Mouse (Mus musculus) forebrain, embryonic 13.5 days (tissue): Measurements from ENCODE around the gene Tspoap1. TPM values are rescaled to one million over a fixed set of nuclear protein-coding genes. Genes with fewer than 3 reads are reported as not detected.
A peak's percentile ranks its signal among the peaks of the same experiment; 100 is the strongest.

Source experiments
- ATAC-seq: fragments of 200-750 bp; cut with Nextera tagmentation; 2 replicates; pipeline ENCODE4 v1.8.0; 2017
- H3K27ac ChIP-seq: fragments of 300-500 bp; sonication (generic); 2 replicates; pipeline ENCODE4 v1.5.1; 2015; ENCODE audit warnings: inconsistent platforms, mild to moderate bottlenecking, moderate library complexity
- H3K27me3 ChIP-seq: fragments of 300-500 bp; sonication (generic); 2 replicates; pipeline ENCODE4 v1.6.1; 2015; ENCODE audit warnings: mild to moderate bottlenecking, inconsistent platforms
- H3K36me3 ChIP-seq: fragments of 300-500 bp; sonication (generic); 2 replicates; pipeline ENCODE4 v1.6.1; 2015; ENCODE audit warnings: mild to moderate bottlenecking, inconsistent platforms; ENCODE audit not compliant: poor library complexity, severe bottlenecking
- H3K4me1 ChIP-seq: fragments of 300-500 bp; sonication (generic); 2 replicates; pipeline ENCODE4 v1.6.1; 2015; ENCODE audit warnings: inconsistent platforms
- H3K4me2 ChIP-seq: fragments of 300-500 bp; sonication (generic); 2 replicates; pipeline ENCODE4 v1.6.1; 2015; ENCODE audit warnings: inconsistent platforms, mild to moderate bottlenecking, moderate library complexity
- H3K4me3 ChIP-seq: fragments of 300-500 bp; sonication (generic); 2 replicates; pipeline ENCODE4 v1.5.1; 2015; ENCODE audit warnings: mild to moderate bottlenecking, inconsistent platforms
- H3K9ac ChIP-seq: fragments of 300-500 bp; sonication (generic); 2 replicates; pipeline ENCODE4 v1.6.1; 2015; ENCODE audit warnings: mild to moderate bottlenecking, inconsistent platforms
- H3K9me3 ChIP-seq: fragments of 300-500 bp; sonication (generic); replicated peaks from 2 replicates; pipeline ENCODE4 v1.6.1; 2016; ENCODE audit warnings: inconsistent platforms
- WGBS: fragments of 180-500 bp; shearing (Covaris S2); methylation state at CpG from one replicate; pipeline ENCODE4 v1.1.7; 2015; 5-methylcytosine and 5-hydroxymethylcytosine counted together
- polyA plus RNA-seq: library from polyadenylated mRNA; unstranded; fragments of >200 nt; fragmentation: Nextera tagmentation; extraction: Ambion mirVana; gene quantifications from 2 replicates; pipeline ENCODE4 v1.2.1, GENCODE M21; 2015

Tspoap1 gene
- 20.7 and 29.1 TPM in 2 replicates for polyA plus RNA-seq

- peak within 1 kb of the TSS; percentile 62 for H3K4me3 ChIP-seq
- H3K27ac ChIP-seq = peak within 1 kb of the TSS; percentile 83
- no peaks in the 10 kb centered on the region for H3K36me3 ChIP-seq
- peaks cover 53% of the 10 kb centered on the region for H3K4me1 ChIP-seq
- H3K4me2 ChIP-seq = peak within 1 kb of the TSS; percentile 95
- no peaks in the 10 kb centered on the region for H3K9me3 ChIP-seq
- peak within 1 kb of the TSS; percentile 79 for H3K9ac ChIP-seq
- H3K27me3 ChIP-seq = peaks cover 24% of the 10 kb centered on the region
- WGBS = 5% methylated on average over 23 of the region's 23 CpGs
- ATAC-seq = peak; percentile 84
Observed at GRCm38 (mm10) chr11:87760301-87761081, at the start of gene Tspoap1. Tspoap1 (plus strand) TSS chr11:87760541.

- Histone ChIP-seq H3K4me3 (no peak overlapping the region), H3K27me3 (peaks cover 16% of the 10 kb centered on the region), H3K36me3 (no peaks in the 10 kb centered on the region), H3K9me3 (no peaks in the 10 kb centered on the region), H3K9ac (no peak overlapping the region), H3K4me1 (peaks cover 12% of the 10 kb centered on the region), H3K4me2 (no peak overlapping the region), H3K27ac (no peak overlapping the region)
- ATAC-seq = no peak
- WGBS = 84% methylated on average over 4 of the region's 4 CpGs
Observed at GRCm38 (mm10) chr11:87712188-87712587, 48.2 kb upstream of the Tspoap1 start.

DNA sequence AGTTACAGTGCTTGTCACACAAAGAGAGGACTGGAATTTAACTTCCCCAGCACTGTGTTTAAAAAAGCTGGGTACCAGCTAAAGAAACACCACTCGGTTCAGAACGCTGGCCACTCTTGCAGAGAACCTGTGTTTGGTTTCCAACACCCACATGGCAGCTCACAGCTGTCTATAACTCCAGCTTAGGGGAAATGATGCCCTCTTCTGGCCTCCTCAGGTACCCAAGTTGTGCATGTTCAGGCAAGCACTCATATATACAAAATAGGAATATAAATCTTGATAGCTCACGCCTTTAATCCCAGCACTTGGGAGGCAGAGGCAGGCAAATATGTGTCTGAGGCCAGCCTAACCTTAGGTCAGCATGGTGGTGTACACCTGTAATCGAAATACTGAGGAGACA, 44.3 kb upstream of the Tspoap1 start:
- Histone ChIP-seq H3K4me3 (no peak overlapping the region), H3K4me2 (no peak overlapping the region), H3K27ac (no peak overlapping the region), H3K9ac (no peak overlapping the region), H3K9me3 (no peaks in the 10 kb centered on the region), H3K27me3 (no peaks in the 10 kb centered on the region), H3K36me3 (no peaks in the 10 kb centered on the region), H3K4me1 (no peaks in the 10 kb centered on the region)
- no peak for ATAC-seq
- WGBS = 79% methylated on average over 4 of the region's 4 CpGs

DNA sequence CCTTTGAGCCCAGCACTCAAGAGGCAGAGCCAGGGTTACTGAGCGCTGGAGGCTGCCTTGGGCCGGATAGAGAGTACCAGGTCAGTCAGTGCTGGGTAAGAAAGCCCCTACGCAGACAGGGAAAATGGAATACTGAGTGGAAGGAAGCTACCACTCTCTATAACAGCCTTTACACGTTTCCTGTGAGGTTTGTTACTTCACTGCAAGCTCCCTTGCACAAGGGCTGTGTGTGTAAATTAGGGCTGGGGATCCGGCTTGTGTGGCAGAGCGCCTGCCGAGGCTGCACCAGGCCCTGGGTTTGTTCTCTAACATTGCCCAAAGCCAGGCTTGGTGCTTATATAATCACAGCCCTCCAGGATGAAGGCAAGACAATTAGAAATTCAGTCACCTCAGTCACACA, 40.8 kb upstream of the Tspoap1 start:
- WGBS = 63% methylated on average over 7 of the region's 7 CpGs

GRCm38 (mm10) chr11:87720324-87720723, 40.0 kb upstream of the Tspoap1 start:
- Histone ChIP-seq H3K9me3 (no peaks in the 10 kb centered on the region), H3K4me1 (no peaks in the 10 kb centered on the region), H3K4me3 (no peak overlapping the region), H3K4me2 (no peak overlapping the region), H3K9ac (no peak overlapping the region), H3K27me3 (no peaks in the 10 kb centered on the region), H3K27ac (no peak overlapping the region), H3K36me3 (no peaks in the 10 kb centered on the region)
- WGBS = 44% methylated on average over 9 of the region's 9 CpGs
- no peak for ATAC-seq

More for the DNA sequence above, 40.8 kb upstream of the Tspoap1 start:
- Histone ChIP-seq H3K4me2 (no peak overlapping the region), H3K9ac (peak overlapping the region; percentile 21; the same call in 1 of the 2 replicates), H3K4me1 (no peaks in the 10 kb centered on the region), H3K27ac (no peak overlapping the region), H3K4me3 (no peak overlapping the region), H3K27me3 (no peaks in the 10 kb centered on the region), H3K9me3 (no peaks in the 10 kb centered on the region), H3K36me3 (no peaks in the 10 kb centered on the region)
- ATAC-seq = no peak

DNA sequence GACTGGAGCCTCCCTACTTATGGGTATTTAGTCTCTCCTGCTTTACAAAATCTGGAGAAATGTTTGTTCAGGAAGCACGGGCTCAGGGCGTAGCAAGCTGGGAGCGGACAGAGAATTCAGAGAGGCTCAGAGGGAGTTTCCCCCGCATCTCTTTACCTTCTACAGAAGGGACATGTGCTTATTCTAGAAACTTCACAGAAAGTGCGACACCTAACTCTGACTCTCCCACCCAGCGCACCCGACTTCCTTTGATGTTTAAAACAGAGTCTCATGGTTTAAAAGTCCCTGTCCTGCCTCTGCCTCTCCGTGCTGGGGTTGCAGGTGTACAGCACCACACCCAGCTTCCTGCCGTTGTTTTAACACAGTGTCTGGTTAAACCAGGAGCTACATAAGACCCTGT, 39.5 kb upstream of the Tspoap1 start:
- no peak overlapping the region for H3K4me2 ChIP-seq
- no peak for ATAC-seq
- no peaks in the 10 kb centered on the region for H3K36me3 ChIP-seq
- WGBS = 84% methylated on average over 9 of the region's 9 CpGs
- H3K4me1 ChIP-seq = peaks cover 4% of the 10 kb centered on the region
- H3K9me3 ChIP-seq = no peaks in the 10 kb centered on the region
- no peak overlapping the region for H3K4me3 ChIP-seq
- no peak overlapping the region for H3K27ac ChIP-seq
- no peaks in the 10 kb centered on the region for H3K27me3 ChIP-seq
- no peak overlapping the region for H3K9ac ChIP-seq

DNA sequence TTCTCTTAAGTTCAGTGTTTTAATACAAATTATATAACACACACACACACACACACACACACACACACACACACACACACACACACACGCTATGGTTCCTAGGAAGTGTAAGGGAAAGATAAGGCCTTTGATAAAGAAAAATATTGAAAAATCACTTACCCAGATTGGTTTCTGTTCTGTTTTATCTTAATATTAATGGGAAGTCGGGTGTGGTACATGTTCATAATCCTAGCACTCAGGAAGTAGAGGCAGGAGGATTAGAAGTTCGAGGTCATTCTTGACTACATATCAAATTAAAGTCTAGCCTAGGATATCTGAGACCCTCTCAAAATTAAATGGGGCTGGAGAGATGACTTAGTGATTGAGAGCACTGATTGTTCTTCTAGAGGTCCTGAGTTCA, 38.2 kb upstream of the Tspoap1 start:
- 87% methylated on average over 3 of the region's 3 CpGs for WGBS
- H3K4me3 ChIP-seq = no peak overlapping the region
- H3K9ac ChIP-seq = no peak overlapping the region
- no peak overlapping the region for H3K4me2 ChIP-seq
- ATAC-seq = no peak
- H3K27me3 ChIP-seq = no peaks in the 10 kb centered on the region
- H3K4me1 ChIP-seq = peaks cover 12% of the 10 kb centered on the region
- no peaks in the 10 kb centered on the region for H3K9me3 ChIP-seq
- H3K36me3 ChIP-seq = no peaks in the 10 kb centered on the region
- H3K27ac ChIP-seq = no peak overlapping the region

DNA sequence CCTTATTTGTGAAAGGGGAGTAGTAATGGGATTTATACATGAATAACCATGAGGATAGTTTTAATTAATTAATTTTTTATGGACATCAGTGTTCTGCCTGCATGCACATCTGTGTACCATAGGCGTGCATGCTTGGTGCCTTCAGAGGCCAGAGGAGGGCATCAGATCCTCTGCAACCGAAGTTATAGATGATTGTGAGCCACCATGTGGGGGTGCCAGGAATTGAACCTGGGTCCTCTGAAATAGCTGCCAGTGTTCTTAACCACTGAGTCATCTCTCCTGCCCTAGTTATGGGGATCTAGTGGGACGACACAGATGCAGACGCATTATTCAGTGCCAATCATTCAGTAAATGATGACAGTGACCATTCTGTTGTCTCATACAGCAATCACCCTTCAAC, 37.5 kb upstream of the Tspoap1 start:
- ATAC-seq = no peak
- 83% methylated on average over 4 of the region's 4 CpGs for WGBS
- no peaks in the 10 kb centered on the region for H3K36me3 ChIP-seq

DNA sequence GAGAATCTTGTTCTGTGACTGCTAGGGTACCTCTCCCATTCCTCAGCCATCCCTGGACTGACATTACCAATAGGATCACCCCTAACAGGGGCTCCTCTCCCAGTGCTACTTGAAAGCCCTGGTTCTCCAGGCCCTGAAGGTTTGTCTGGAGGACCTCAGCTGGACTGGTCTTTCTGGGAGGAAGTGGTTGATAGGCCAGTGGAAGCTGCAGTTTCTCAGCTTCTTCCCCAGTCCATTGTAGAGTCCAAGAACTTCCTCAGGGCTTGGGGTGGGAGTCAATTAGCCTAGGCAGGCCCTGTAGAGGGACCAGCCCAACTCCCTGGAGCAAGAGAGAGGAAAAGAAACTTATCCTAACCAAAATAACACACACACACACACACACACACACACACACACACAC, 34.8 kb upstream of the Tspoap1 start:
- ATAC-seq = no peak

More for the DNA sequence above, 37.5 kb upstream of the Tspoap1 start:
- Histone ChIP-seq H3K27ac (no peak overlapping the region), H3K4me1 (peaks cover 12% of the 10 kb centered on the region), H3K9me3 (no peaks in the 10 kb centered on the region), H3K4me2 (no peak overlapping the region), H3K27me3 (no peaks in the 10 kb centered on the region), H3K9ac (no peak overlapping the region), H3K4me3 (no peak overlapping the region)

DNA sequence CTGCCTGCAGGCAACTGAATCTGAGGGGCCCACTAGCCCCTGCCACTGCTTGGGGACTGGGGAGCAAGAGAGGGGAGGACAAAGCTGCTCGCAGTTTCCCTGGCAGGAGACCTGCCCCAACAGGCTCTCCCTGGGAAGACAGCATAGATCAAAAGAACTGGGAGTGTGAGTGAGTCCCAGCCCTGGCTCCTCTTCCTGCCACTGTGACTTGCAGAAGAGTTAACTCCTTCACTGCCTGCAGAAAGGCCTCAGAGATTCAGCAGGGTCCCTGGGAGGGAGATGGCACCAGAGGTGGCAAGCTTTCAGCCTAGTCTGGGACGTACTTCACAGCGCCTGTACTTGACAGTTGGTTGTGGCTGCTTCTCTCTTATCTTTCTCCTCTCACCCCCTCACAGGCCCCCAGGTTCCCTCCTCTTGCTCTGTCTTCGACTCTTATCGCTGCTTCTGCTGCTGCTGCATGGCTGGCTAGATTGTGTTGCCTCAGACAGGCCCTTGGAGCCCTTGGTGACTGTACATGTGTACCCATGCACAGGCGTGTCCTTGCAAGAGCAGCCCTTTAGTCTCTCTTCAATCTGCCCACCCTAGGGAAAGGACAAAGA, 34.3 kb upstream of the Tspoap1 start:
- WGBS = 27% methylated on average over 6 of the region's 6 CpGs
- no peak overlapping the region for H3K4me3 ChIP-seq
- peak overlapping the region; percentile 45; the same call in 1 of the 2 replicates for H3K27ac ChIP-seq
- peak overlapping the region; percentile 40 for H3K9ac ChIP-seq
- H3K36me3 ChIP-seq = no peaks in the 10 kb centered on the region
- no peak for ATAC-seq
- peaks cover 12% of the 10 kb centered on the region for H3K4me1 ChIP-seq
- peak overlapping the region; percentile 13; the same call in 1 of the 2 replicates for H3K4me2 ChIP-seq
- H3K9me3 ChIP-seq = no peaks in the 10 kb centered on the region
- H3K27me3 ChIP-seq = no peaks in the 10 kb centered on the region

More for the DNA sequence above, 34.8 kb upstream of the Tspoap1 start:
- Histone ChIP-seq H3K4me3 (no peak overlapping the region), H3K4me2 (peak overlapping the region; percentile 13; the same call in 1 of the 2 replicates), H3K9ac (no peak overlapping the region; the same call in 1 of the 2 replicates), H3K27ac (peak overlapping the region; percentile 45; the same call in 1 of the 2 replicates), H3K36me3 (no peaks in the 10 kb centered on the region), H3K27me3 (no peaks in the 10 kb centered on the region), H3K9me3 (no peaks in the 10 kb centered on the region), H3K4me1 (peaks cover 12% of the 10 kb centered on the region)

DNA sequence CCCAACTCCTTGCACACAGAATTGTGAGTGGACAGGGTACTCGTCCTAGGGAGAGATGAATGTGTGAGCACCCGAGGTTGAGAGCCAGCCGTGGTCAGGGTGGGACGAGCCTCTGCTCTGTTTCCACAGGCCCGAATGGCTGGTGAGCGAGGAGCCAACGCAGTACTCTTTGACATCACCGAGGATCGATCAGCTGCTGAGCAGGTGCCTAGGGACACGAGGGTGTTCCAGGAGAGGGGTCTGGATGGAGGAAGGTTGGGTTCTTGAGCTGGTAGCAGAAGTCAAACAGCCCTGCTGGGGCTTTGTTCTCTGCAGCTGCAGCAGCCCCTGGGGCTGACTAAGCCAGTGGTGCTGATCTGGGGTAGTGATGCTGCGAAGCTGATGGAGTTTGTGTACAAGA, 33.3 kb upstream of the Tspoap1 start:
- 59% methylated on average over 11 of the region's 11 CpGs for WGBS
- Histone ChIP-seq H3K4me1 (peaks cover 12% of the 10 kb centered on the region), H3K4me3 (no peak overlapping the region), H3K4me2 (no peak overlapping the region), H3K9ac (no peak overlapping the region), H3K27ac (no peak overlapping the region), H3K27me3 (no peaks in the 10 kb centered on the region), H3K36me3 (no peaks in the 10 kb centered on the region), H3K9me3 (no peaks in the 10 kb centered on the region)
- no peak for ATAC-seq

GRCm38 (mm10) chr11:87727471-87727870, 32.9 kb upstream of the Tspoap1 start:
- Histone ChIP-seq H3K36me3 (no peaks in the 10 kb centered on the region), H3K9me3 (no peaks in the 10 kb centered on the region), H3K4me2 (no peak overlapping the region), H3K4me3 (no peak overlapping the region), H3K27me3 (no peaks in the 10 kb centered on the region), H3K4me1 (peaks cover 12% of the 10 kb centered on the region), H3K27ac (no peak overlapping the region), H3K9ac (no peak overlapping the region)
- no peak for ATAC-seq
- WGBS = 62% methylated on average over 4 of the region's 4 CpGs
